Mouse (Mus musculus) limb, embryonic 14.5 days (tissue): ENCODE measurements around the gene Fzd7. TPM values are rescaled to one million over a fixed set of nuclear protein-coding genes. Genes with fewer than 3 reads are reported as not detected.

Experiments
- ATAC-seq: fragments of 200-750 bp; cut with Nextera tagmentation; 2 replicates; pipeline ENCODE4 v1.8.0; 2017; ENCODE audit warnings: low read depth, moderate number of reproducible peaks, moderate TSS enrichment; ENCODE audit not compliant: low FRiP score
- DNase-seq: peaks from one replicate; pipeline ENCODE4 v3.0.0-alpha.2; 2015; ENCODE audit warnings: low spot score
- H3K27ac ChIP-seq: fragments of 300-500 bp; sonication (generic); replicated peaks from 2 replicates; pipeline ENCODE4 v1.5.1; 2014; ENCODE audit warnings: low read depth, mild to moderate bottlenecking, low read length, moderate library complexity, mixed read lengths
- H3K27me3 ChIP-seq: fragments of 300-500 bp; sonication (generic); 2 replicates; pipeline ENCODE4 v1.6.1; 2014; ENCODE audit warnings: low read length, mixed read lengths; ENCODE audit not compliant: control insufficient read depth, insufficient read depth
- H3K36me3 ChIP-seq: fragments of 300-500 bp; sonication (generic); 2 replicates; pipeline ENCODE4 v1.6.1; 2014; ENCODE audit warnings: mild to moderate bottlenecking, low read length, moderate library complexity, mixed read lengths; ENCODE audit not compliant: control insufficient read depth, insufficient read depth
- H3K4me1 ChIP-seq: fragments of 300-500 bp; sonication (generic); 2 replicates; pipeline ENCODE4 v1.6.1; 2014; ENCODE audit warnings: antibody characterized with exemption, low read length, mixed read lengths; ENCODE audit not compliant: control insufficient read depth, insufficient read depth
- H3K4me2 ChIP-seq: fragments of 300-500 bp; sonication (generic); replicated peaks from 2 replicates; pipeline ENCODE4 v1.6.1; 2014; ENCODE audit warnings: low read depth, mild to moderate bottlenecking, low read length, moderate library complexity; ENCODE audit not compliant: severe bottlenecking
- H3K4me3 ChIP-seq: fragments of 300-500 bp; sonication (generic); replicated peaks from 2 replicates; pipeline ENCODE4 v1.5.1; 2014; ENCODE audit warnings: low read length
- H3K9ac ChIP-seq: fragments of 300-500 bp; sonication (generic); 2 replicates; pipeline ENCODE4 v1.6.1; 2014; ENCODE audit warnings: mild to moderate bottlenecking, low read depth, low read length, moderate library complexity; ENCODE audit not compliant: severe bottlenecking
- H3K9me3 ChIP-seq: fragments of 300-500 bp; sonication (generic); 2 replicates; pipeline ENCODE4 v1.6.1; 2016; ENCODE audit warnings: low read length; ENCODE audit not compliant: control insufficient read depth
- POLR2A ChIP-seq: fragments of 200-500 bp; IDR thresholded peaks from 2 replicates; pipeline ENCODE4 v1.8.0; 2012; ENCODE audit warnings: inconsistent platforms, mild to moderate bottlenecking, moderate library complexity, borderline replicate concordance; ENCODE audit not compliant: insufficient read depth, insufficient read length; ENCODE audit errors: extremely low read depth
- WGBS: fragments of 180-500 bp; shearing (Covaris S2); extraction: QIAGEN DNeasy Blood & Tissue Kit; methylation state at CpG from one replicate; pipeline ENCODE4 v1.1.7; 2014; 5-methylcytosine and 5-hydroxymethylcytosine counted together
- polyA plus RNA-seq, 2 experiments: library from polyadenylated mRNA; depleted of rRNA in 1 of 2; stranded (reverse) in 1 of 2; unstranded in 1 of 2; fragments of >200 nt; fragmentation: Nextera tagmentation in 1 of 2; extraction: Ambion mirVana in 1 of 2; gene quantifications; 2 replicates each; pipeline versions ENCODE4 v1.2.1 to v1.2.3; 2012 to 2014

Gene Fzd7
- polyA plus RNA-seq, 2 experiments: 14.8 to 27.5 TPM

DNA sequence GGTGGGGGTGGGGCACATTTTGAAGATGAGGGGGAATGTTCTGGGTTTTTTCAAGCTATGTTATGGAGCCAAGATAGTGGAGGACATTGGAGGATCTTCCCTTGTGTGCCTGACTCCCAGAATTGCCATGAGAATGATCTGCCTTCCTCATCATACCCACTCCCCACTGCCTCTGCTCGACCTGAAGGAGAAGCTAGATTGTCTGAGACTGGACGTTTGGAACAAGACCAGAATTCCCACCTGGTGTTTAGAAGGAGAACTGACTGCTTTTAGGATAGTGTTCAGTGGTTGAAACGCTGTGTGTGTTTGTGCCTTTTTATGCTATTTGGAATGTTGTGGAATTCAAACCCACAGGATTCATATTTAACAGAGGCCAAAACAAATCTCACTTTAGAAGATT lies 42.5 kb downstream of the Fzd7 start:
- Histone ChIP-seq H3K27me3 (no peaks in the 10 kb centered on the region), H3K4me3 (no peak overlapping the region), H3K9me3 (no peaks in the 10 kb centered on the region), H3K4me1 (peaks cover 19% of the 10 kb centered on the region), H3K36me3 (no peaks in the 10 kb centered on the region), H3K27ac (no peak overlapping the region; the same call in 1 of the 2 replicates), H3K4me2 (no peak overlapping the region), H3K9ac (no peak overlapping the region)
- DNase-seq (no peak), ATAC-seq (no peak)
- no peak for TF ChIP-seq POLR2A
- 43% methylated on average over 3 of the region's 3 CpGs for WGBS

DNA sequence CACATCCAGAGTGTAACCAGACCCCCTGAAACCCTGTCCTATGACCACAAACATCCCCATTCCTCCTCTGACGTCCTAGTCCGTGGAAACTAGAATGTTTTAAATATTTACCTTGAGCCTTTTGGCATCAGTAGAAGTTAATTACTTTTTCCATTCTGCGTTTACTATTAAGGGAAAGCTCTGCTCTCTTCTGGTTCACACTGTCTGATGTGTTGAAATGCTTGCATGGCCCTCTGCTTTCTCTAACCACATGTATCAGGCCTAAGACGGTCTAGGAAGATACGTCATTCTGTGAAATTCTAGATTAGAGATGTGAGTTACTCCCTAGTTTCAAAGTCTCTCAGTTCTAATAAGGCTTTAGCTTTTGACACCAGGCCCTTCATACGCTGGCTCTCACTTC lies 45.0 kb downstream of the Fzd7 start:
- H3K9ac ChIP-seq: no peak overlapping the region
- no peaks in the 10 kb centered on the region for H3K36me3 ChIP-seq
- H3K4me3 ChIP-seq: no peak overlapping the region
- H3K27me3 ChIP-seq: no peaks in the 10 kb centered on the region
- DNase-seq: no peak
- no peak overlapping the region for H3K27ac ChIP-seq
- H3K4me1 ChIP-seq: peaks cover 7% of the 10 kb centered on the region; the same call in 1 of the 2 replicates
- no peaks in the 10 kb centered on the region for H3K9me3 ChIP-seq
- no peak for TF ChIP-seq POLR2A
- no peak for ATAC-seq
- 68% methylated on average over 6 of the region's 6 CpGs for WGBS
- H3K4me2 ChIP-seq: no peak overlapping the region

DNA sequence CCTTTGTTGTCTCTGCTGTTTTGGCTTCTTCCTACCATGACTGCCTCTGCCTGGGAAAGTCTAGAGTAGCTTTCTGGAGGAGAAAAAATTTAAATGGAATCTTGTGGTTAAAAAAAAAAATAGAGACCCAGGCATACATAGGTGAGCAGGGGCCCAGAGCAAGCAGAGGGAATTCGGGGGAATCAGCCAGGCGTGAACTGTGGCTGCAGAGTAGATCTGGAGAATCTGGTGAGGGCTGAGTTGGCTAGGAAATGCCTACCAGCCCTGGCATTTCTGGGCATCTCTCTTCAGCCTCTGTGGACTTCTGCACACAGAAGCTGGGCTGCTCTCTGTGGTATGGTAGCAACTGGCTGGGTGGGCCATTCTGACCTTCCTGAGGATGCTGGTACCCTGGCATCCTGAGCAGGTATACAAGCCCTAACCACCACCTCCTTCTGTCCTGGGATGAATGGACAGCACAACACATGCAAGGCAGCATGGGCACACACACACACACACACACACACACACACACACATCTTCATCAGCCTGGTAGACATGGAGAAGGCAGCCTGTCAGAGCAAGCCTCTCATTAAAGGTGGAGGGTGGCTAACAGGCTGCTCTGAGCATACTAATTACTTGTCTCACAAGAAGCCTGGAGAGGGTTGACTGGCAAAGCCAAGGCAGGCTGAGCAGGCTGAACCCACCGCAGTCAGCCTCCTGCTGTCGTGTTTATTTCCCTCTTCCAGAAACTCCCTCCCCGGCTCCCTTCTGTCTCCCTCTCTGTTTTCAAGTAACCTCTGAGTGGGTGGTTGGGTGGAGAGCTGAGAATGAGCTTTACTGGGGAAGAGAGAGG lies 53.0 kb downstream of the Fzd7 start:
- no peak for DNase-seq
- 16% methylated on average over 5 of the region's 5 CpGs for WGBS
- Histone ChIP-seq H3K9ac (no peak overlapping the region), H3K4me1 (peaks cover 6% of the 10 kb centered on the region), H3K4me3 (no peak overlapping the region), H3K4me2 (no peak overlapping the region), H3K27me3 (no peaks in the 10 kb centered on the region), H3K9me3 (no peaks in the 10 kb centered on the region), H3K36me3 (no peaks in the 10 kb centered on the region), H3K27ac (no peak overlapping the region)
- no peak for TF ChIP-seq POLR2A
- no peak for ATAC-seq

Other genes with a start within 250 kb of the Fzd7 start
- 8.1 and 8.2 TPM in 2 replicates for gene Als2, start 245.2 kb upstream of the Fzd7 start, polyA plus RNA-seq (2012; rRNA removed)
- gene Als2, start 245.2 kb upstream of the Fzd7 start, polyA plus RNA-seq (2014; fragmentation: Nextera tagmentation; extraction: Ambion mirVana): 8.1 and 9.6 TPM in 2 replicates
- gene Cdk15, start 225.5 kb upstream of the Fzd7 start, polyA plus RNA-seq (2012; rRNA removed): 0.29 and 0.48 TPM in 2 replicates
- 0.34 and 0.54 TPM in 2 replicates for gene Cdk15, start 225.5 kb upstream of the Fzd7 start, polyA plus RNA-seq (2014; fragmentation: Nextera tagmentation; extraction: Ambion mirVana)
- 2.2 and 2.8 TPM in 2 replicates for gene Gm973, start 33.8 kb downstream of the Fzd7 start, polyA plus RNA-seq (2012; rRNA removed)
- gene Gm973, start 33.8 kb downstream of the Fzd7 start, polyA plus RNA-seq (2014; fragmentation: Nextera tagmentation; extraction: Ambion mirVana): 1.8 and 2.1 TPM in 2 replicates
- 114 and 141 TPM in 2 replicates for gene Sumo1, start 188.4 kb downstream of the Fzd7 start, polyA plus RNA-seq (2012; rRNA removed)
- 420 and 427 TPM in 2 replicates for gene Sumo1, start 188.4 kb downstream of the Fzd7 start, polyA plus RNA-seq (2014; fragmentation: Nextera tagmentation; extraction: Ambion mirVana)
- 65.7 and 115 TPM in 2 replicates for gene Nop58, start 202.5 kb downstream of the Fzd7 start, polyA plus RNA-seq (2012; rRNA removed)
- 185 and 200 TPM in 2 replicates for gene Nop58, start 202.5 kb downstream of the Fzd7 start, polyA plus RNA-seq (2014; fragmentation: Nextera tagmentation; extraction: Ambion mirVana)